Mouse (Mus musculus) 3134 (cell line): ENCODE results near the gene St13.
"Not testable (repeated sequence)": the region's sequence is repeated elsewhere in the genome, so short reads cannot be mapped to it uniquely, and the experiment has no call there.

Source experiments
- DNase-seq: peaks from one replicate; pipeline ENCODE4 v3.0.0-alpha.2; 2011; ENCODE audit warnings: low spot score; ENCODE audit not compliant: insufficient read length; ENCODE audit errors: extremely low read depth

St13 gene

GRCm38 (mm10) chr15:81399638-81400315 lies at the start of gene St13, which contains the start of gene Xpnpep3:
Gene St13 (minus strand): TSS chr15:81400077.
Gene Xpnpep3 (plus strand): TSS chr15:81400138.
- peak; percentile 98 for DNase-seq

GRCm38 (mm10) chr15:81448463-81448862 lies 48.6 kb upstream of the St13 start:
- peak; percentile 20 for DNase-seq

GRCm38 (mm10) chr15:81439236-81439635 lies 39.4 kb upstream of the St13 start:
- DNase-seq: no peak

- no peak for DNase-seq
Measured at GRCm38 (mm10) chr15:81438345-81438744, 38.5 kb upstream of the St13 start.

- no peak for DNase-seq
Measured at GRCm38 (mm10) chr15:81431195-81431594, 31.3 kb upstream of the St13 start.

- DNase-seq: no peak
Measured at GRCm38 (mm10) chr15:81427947-81428346, 28.1 kb upstream of the St13 start.

- DNase-seq: no peak
Measured at GRCm38 (mm10) chr15:81425311-81425710, 25.4 kb upstream of the St13 start.

GRCm38 (mm10) chr15:81422156-81422681 lies 22.3 kb upstream of the St13 start:
- no peak for DNase-seq

- DNase-seq: no peak
Measured at GRCm38 (mm10) chr15:81421454-81421853, 21.6 kb upstream of the St13 start.

GRCm38 (mm10) chr15:81418065-81418464 lies 18.2 kb upstream of the St13 start:
- no peak for DNase-seq

GRCm38 (mm10) chr15:81416763-81417310 lies 17.0 kb upstream of the St13 start:
- not testable (repeated sequence) for DNase-seq

- no peak for DNase-seq
Measured at GRCm38 (mm10) chr15:81408199-81408598, 8.3 kb upstream of the St13 start, which contains the start of gene Dnajb7. Gene Dnajb7 (minus strand): TSS chr15:81408299.

- no peak for DNase-seq
Measured at GRCm38 (mm10) chr15:81405008-81405407, 5.1 kb upstream of the St13 start.

GRCm38 (mm10) chr15:81399297-81399637 lies 610 bp downstream of the St13 start:
- DNase-seq: no peak

GRCm38 (mm10) chr15:81398189-81398588 lies 1.7 kb downstream of the St13 start:
- no peak for DNase-seq

- DNase-seq: no peak
Measured at GRCm38 (mm10) chr15:81394211-81394915, 5.5 kb downstream of the St13 start.

- no peak for DNase-seq
Measured at GRCm38 (mm10) chr15:81392997-81393396, 6.9 kb downstream of the St13 start.

- peak; percentile 20 for DNase-seq
Measured at GRCm38 (mm10) chr15:81386327-81386726, 13.6 kb downstream of the St13 start.

GRCm38 (mm10) chr15:81378845-81379244 lies 21.0 kb downstream of the St13 start:
- no peak for DNase-seq

- no peak for DNase-seq
Measured at GRCm38 (mm10) chr15:81374621-81375020, 25.3 kb downstream of the St13 start.

GRCm38 (mm10) chr15:81370356-81370755 lies 29.5 kb downstream of the St13 start:
- DNase-seq: no peak

- DNase-seq: no peak
Measured at GRCm38 (mm10) chr15:81368601-81369000, 31.3 kb downstream of the St13 start.
